Mouse (Mus musculus) kidney, adult 2 months (tissue): Measurements from ENCODE around the gene Zcchc3. TPM values are rescaled to one million over a fixed set of nuclear protein-coding genes. Genes with fewer than 3 reads are reported as not detected.

Experiments used
- DNase-seq: peaks from one replicate; pipeline ENCODE4 v3.0.0; 2021
- H3K27ac ChIP-seq: fragments of 200-500 bp; 2 replicates; pipeline ENCODE4 v1.5.1; 2012; ENCODE audit warnings: low read depth, low read length, control low read depth, inconsistent platforms; ENCODE audit not compliant: insufficient read depth
- H3K27me3 ChIP-seq: fragments of 200-500 bp; replicated peaks from 2 replicates; pipeline ENCODE4 v1.6.1; 2012; ENCODE audit warnings: mild to moderate bottlenecking, moderate library complexity, low read length, inconsistent platforms; ENCODE audit not compliant: control insufficient read depth, insufficient read depth
- H3K36me3 ChIP-seq: fragments of 200-500 bp; 2 replicates; pipeline ENCODE4 v1.6.1; 2012; ENCODE audit warnings: mild to moderate bottlenecking, moderate library complexity, low read length, inconsistent platforms; ENCODE audit not compliant: control insufficient read depth, insufficient read depth
- H3K4me1 ChIP-seq: fragments of 200-500 bp; 2 replicates; pipeline ENCODE4 v1.6.1; 2011; ENCODE audit warnings: low read length; ENCODE audit not compliant: control insufficient read depth, insufficient read depth
- H3K4me3 ChIP-seq: fragments of 200-500 bp; 2 replicates; pipeline ENCODE4 v1.5.1; 2011; ENCODE audit warnings: mild to moderate bottlenecking, low read depth, low read length, control low read depth; ENCODE audit not compliant: insufficient read depth
- CTCF ChIP-seq: fragments of 200-500 bp; conservative IDR thresholded peaks from 2 replicates; pipeline ENCODE4 v1.5.1; 2011; ENCODE audit warnings: low read depth, mild to moderate bottlenecking, control low read depth, low read length, moderate library complexity, mixed read lengths; ENCODE audit not compliant: insufficient read depth, insufficient read length
- POLR2A ChIP-seq: fragments of 200-500 bp; IDR thresholded peaks from one replicate; pipeline ENCODE4 v1.6.1; 2011; ENCODE audit warnings: low read depth, low read length, control low read depth
- WGBS: fragments of 180-500 bp; shearing (Covaris S2); methylation state at CpG from one replicate; pipeline ENCODE4 v1.1.7; 2018; 5-methylcytosine and 5-hydroxymethylcytosine counted together
- polyA plus RNA-seq: library from polyadenylated mRNA; depleted of rRNA; stranded (reverse); fragments of >200 nt; gene quantifications from 2 replicates; pipeline ENCODE4 v1.2.3, GENCODE M21; 2012

The Zcchc3 gene
- polyA plus RNA-seq, 1 experiment, result 4.3 TPM

GRCm38 (mm10) chr2:152375652-152376344 lies 39.0 kb downstream of the Zcchc3 start:
- TF ChIP-seq POLR2A (no peak), CTCF (no peak)
- Histone ChIP-seq H3K4me3 (no peak overlapping the region), H3K27me3 (no peaks in the 10 kb centered on the region), H3K4me1 (no peaks in the 10 kb centered on the region), H3K27ac (no peak overlapping the region), H3K36me3 (no peaks in the 10 kb centered on the region)
- WGBS, result 18% methylated on average over 21 of the region's 21 CpGs
- no peak for DNase-seq

- TF ChIP-seq POLR2A (no peak), CTCF (no peak)
- no peak overlapping the region for H3K27ac ChIP-seq
- no peak for DNase-seq
- no peaks in the 10 kb centered on the region for H3K27me3 ChIP-seq
- H3K4me1 ChIP-seq, result no peaks in the 10 kb centered on the region
- H3K4me3 ChIP-seq, result no peak overlapping the region
- 79% methylated on average over 9 of the region's 9 CpGs for WGBS
- no peaks in the 10 kb centered on the region for H3K36me3 ChIP-seq
Observed at GRCm38 (mm10) chr2:152373547-152373946, 41.3 kb downstream of the Zcchc3 start.

- WGBS, result 60% methylated on average over 4 of the region's 4 CpGs
- Histone ChIP-seq H3K4me3 (no peak overlapping the region), H3K4me1 (no peaks in the 10 kb centered on the region), H3K36me3 (no peaks in the 10 kb centered on the region), H3K27me3 (no peaks in the 10 kb centered on the region), H3K27ac (no peak overlapping the region)
- no peak for DNase-seq
- TF ChIP-seq POLR2A, result no peak
- no peak for TF ChIP-seq CTCF
Observed at GRCm38 (mm10) chr2:152372661-152373060, 42.2 kb downstream of the Zcchc3 start.

GRCm38 (mm10) chr2:152372104-152372503 lies 42.7 kb downstream of the Zcchc3 start:
- no peak for DNase-seq
- Histone ChIP-seq H3K4me3 (no peak overlapping the region), H3K27me3 (no peaks in the 10 kb centered on the region), H3K4me1 (no peaks in the 10 kb centered on the region), H3K36me3 (no peaks in the 10 kb centered on the region), H3K27ac (no peak overlapping the region)
- 76% methylated on average over 7 of the region's 7 CpGs for WGBS
- TF ChIP-seq POLR2A, result no peak
- no peak for TF ChIP-seq CTCF

GRCm38 (mm10) chr2:152368532-152369140 lies 46.2 kb downstream of the Zcchc3 start:
- peak; percentile 89 for TF ChIP-seq CTCF
- TF ChIP-seq POLR2A, result no peak
- 30% methylated on average over 14 of the region's 14 CpGs for WGBS
- no peak overlapping the region for H3K4me3 ChIP-seq
- peak; percentile 51 for DNase-seq
- H3K27me3 ChIP-seq, result no peaks in the 10 kb centered on the region
- H3K4me1 ChIP-seq, result peaks cover 3% of the 10 kb centered on the region; the same call in 1 of the 2 replicates
- no peaks in the 10 kb centered on the region for H3K36me3 ChIP-seq
- H3K27ac ChIP-seq, result no peak overlapping the region

- TF ChIP-seq CTCF, result no peak
- TF ChIP-seq POLR2A, result no peak
- peak; percentile 17 for DNase-seq
- WGBS, result 72% methylated on average over 5 of the region's 5 CpGs
- Histone ChIP-seq H3K27me3 (no peaks in the 10 kb centered on the region), H3K36me3 (no peaks in the 10 kb centered on the region), H3K4me1 (peaks cover 5% of the 10 kb centered on the region; the same call in 1 of the 2 replicates), H3K4me3 (no peak overlapping the region), H3K27ac (no peak overlapping the region)
Observed at GRCm38 (mm10) chr2:152367917-152368316, 46.9 kb downstream of the Zcchc3 start.
